Mouse (Mus musculus) CH12.LX (cell line): ENCODE measurements at regions not wholly inside any gene's neighbourhood (a gene's known extent, or its start where the extent isn't known, plus 50 kb on each side); places are given as distances from the start of the nearest gene placed in this dataset.

ENCODE experiments used
- DNase-seq: peaks from one replicate; pipeline ENCODE4 v3.0.0-alpha.2; 2013; ENCODE audit errors: extremely low read depth
- H3K27ac ChIP-seq: 2 replicates; pipeline ENCODE4 v1.5.1; 2012; ENCODE audit warnings: low read depth, mild to moderate bottlenecking, control low read depth, moderate library complexity; ENCODE audit not compliant: insufficient read depth
- H3K27me3 ChIP-seq: replicated peaks from 2 replicates; pipeline ENCODE3; 2012; ENCODE audit warnings: inconsistent platforms
- H3K36me3 ChIP-seq, 2 experiments: replicated peaks in 1 of 2; 2 replicates each; pipeline versions ENCODE3 to v1.6.1; 2012; ENCODE audit warnings: inconsistent platforms in 1 of 2, low read length in 1 of 2, mild to moderate bottlenecking in 1 of 2, mixed read lengths in 1 of 2, moderate library complexity in 1 of 2; ENCODE audit not compliant: control insufficient read depth in 1 of 2, insufficient read depth in 1 of 2
- H3K4me1 ChIP-seq, 2 experiments: 2 replicates each; pipeline ENCODE4 v1.6.1; 2012; ENCODE audit warnings: inconsistent platforms in 1 of 2, moderate library complexity in 1 of 2; ENCODE audit not compliant: insufficient read depth in 2 of 2, control insufficient read depth in 1 of 2
- H3K4me2 ChIP-seq: 2 replicates; pipeline ENCODE4 v1.6.1; 2012; ENCODE audit warnings: low read depth, mild to moderate bottlenecking, control low read depth; ENCODE audit not compliant: poor library complexity, insufficient read depth, severe bottlenecking
- H3K4me3 ChIP-seq, 3 experiments: fragments of 150-350 bp in 1 of 3; sonication (generic) in 1 of 3; replicated peaks in 1 of 3; 2 replicates each; pipeline versions ENCODE3 to v1.5.1; 2011 to 2012; ENCODE audit warnings: low read depth in 2 of 3, low read length in 2 of 3, mild to moderate bottlenecking in 2 of 3, moderate library complexity in 2 of 3, control low read depth in 1 of 3, improper control_type of control experiment in 1 of 3, inconsistent platforms in 1 of 3, mixed read lengths in 1 of 3; ENCODE audit not compliant: poor library complexity in 1 of 3
- H3K79me2 ChIP-seq: replicated peaks from 2 replicates; pipeline ENCODE4 v1.6.1; 2012; ENCODE audit warnings: mild to moderate bottlenecking, moderate library complexity; ENCODE audit not compliant: control insufficient read depth, poor library complexity, insufficient read depth, severe bottlenecking; ENCODE audit errors: extremely low read depth
- H3K9ac ChIP-seq: 2 replicates; pipeline ENCODE4 v1.6.1; 2012; ENCODE audit warnings: low read depth, mild to moderate bottlenecking, control low read depth, moderate library complexity; ENCODE audit not compliant: insufficient read depth
- H3K9me3 ChIP-seq: replicated peaks from 2 replicates; pipeline ENCODE3; 2012; ENCODE audit warnings: low read length, inconsistent platforms, mixed read lengths
- BHLHE40 ChIP-seq: IDR thresholded peaks from 2 replicates; pipeline ENCODE4 v1.6.1; 2011; ENCODE audit warnings: mild to moderate bottlenecking, low read depth, low read length, improper control_type of control experiment
- CHD1 ChIP-seq: IDR thresholded peaks from 2 replicates; pipeline ENCODE4 v1.6.1; 2012; ENCODE audit warnings: low read depth, low read length, improper control_type of control experiment, inconsistent platforms
- CHD2 ChIP-seq: IDR thresholded peaks from 2 replicates; pipeline ENCODE4 v1.6.1; 2011; ENCODE audit warnings: low read length, improper control_type of control experiment
- E2F4 ChIP-seq: IDR thresholded peaks from 2 replicates; pipeline ENCODE4 v1.6.1; 2011; ENCODE audit warnings: low read depth, low read length, improper control_type of control experiment; ENCODE audit not compliant: insufficient replicate concordance
- ELF1 ChIP-seq: IDR thresholded peaks from 2 replicates; pipeline ENCODE4 v1.6.1; 2014; ENCODE audit warnings: low read depth, mild to moderate bottlenecking, inconsistent platforms, low read length, improper control_type of control experiment
- EP300 ChIP-seq: IDR thresholded peaks from 2 replicates; pipeline ENCODE4 v1.6.1; 2011; ENCODE audit warnings: low read length, improper control_type of control experiment
- GABPA ChIP-seq: IDR thresholded peaks from 2 replicates; pipeline ENCODE4 v1.6.1; 2012; ENCODE audit warnings: low read depth, low read length, improper control_type of control experiment, inconsistent platforms; ENCODE audit not compliant: insufficient replicate concordance
- HCFC1 ChIP-seq: IDR thresholded peaks from 2 replicates; pipeline ENCODE4 v1.6.1; 2012; ENCODE audit warnings: low read depth, mild to moderate bottlenecking, inconsistent platforms, low read length, improper control_type of control experiment
- IRF4 ChIP-seq: IDR thresholded peaks from 2 replicates; pipeline ENCODE4 v1.6.1; 2014; ENCODE audit warnings: low read depth, mild to moderate bottlenecking, inconsistent platforms, low read length, improper control_type of control experiment
- JUN ChIP-seq: IDR thresholded peaks from 2 replicates; pipeline ENCODE4 v1.6.1; 2011; ENCODE audit warnings: low read depth, mild to moderate bottlenecking, low read length, improper control_type of control experiment, moderate library complexity; ENCODE audit not compliant: insufficient read depth
- JUND ChIP-seq: conservative IDR thresholded peaks from 2 replicates; pipeline ENCODE4 v1.6.1; 2011; ENCODE audit warnings: low read depth, low read length, improper control_type of control experiment
- MAFK ChIP-seq: IDR thresholded peaks from 2 replicates; pipeline ENCODE4 v1.6.1; 2011; ENCODE audit warnings: low read length, improper control_type of control experiment; ENCODE audit not compliant: insufficient replicate concordance
- MEF2A ChIP-seq: IDR thresholded peaks from 2 replicates; pipeline ENCODE4 v1.6.1; 2014; ENCODE audit warnings: low read depth, mild to moderate bottlenecking, inconsistent platforms, low read length, improper control_type of control experiment, borderline replicate concordance
- MXI1 ChIP-seq: IDR thresholded peaks from 2 replicates; pipeline ENCODE4 v1.6.1; 2011; ENCODE audit warnings: mild to moderate bottlenecking, low read depth, low read length, improper control_type of control experiment
- MYC ChIP-seq: IDR thresholded peaks from 2 replicates; pipeline ENCODE4 v1.6.1; 2011; ENCODE audit warnings: low read depth, mild to moderate bottlenecking, improper control_type of control experiment, low read length
- NELFE ChIP-seq: IDR thresholded peaks from 2 replicates; pipeline ENCODE4 v1.6.1; 2011; ENCODE audit warnings: low read depth, low read length, improper control_type of control experiment
- NRF1 ChIP-seq: IDR thresholded peaks from 2 replicates; pipeline ENCODE4 v1.6.1; 2014; ENCODE audit warnings: low read depth, mild to moderate bottlenecking, inconsistent platforms, low read length, improper control_type of control experiment, moderate library complexity
- RAD21 ChIP-seq: IDR thresholded peaks from 2 replicates; pipeline ENCODE4 v1.6.1; 2011; ENCODE audit warnings: low read depth, mild to moderate bottlenecking, low read length, improper control_type of control experiment, moderate library complexity
- RCOR1 ChIP-seq: conservative IDR thresholded peaks from 2 replicates; pipeline ENCODE4 v1.6.1; 2012; ENCODE audit warnings: low read depth, mild to moderate bottlenecking, inconsistent platforms, low read length, improper control_type of control experiment
- TCF12 ChIP-seq: IDR thresholded peaks from 2 replicates; pipeline ENCODE4 v1.6.1; 2014; ENCODE audit warnings: low read depth, mild to moderate bottlenecking, inconsistent platforms, low read length, improper control_type of control experiment
- USF1 ChIP-seq: IDR thresholded peaks from 2 replicates; pipeline ENCODE4 v1.6.1; 2014; ENCODE audit warnings: low read depth, mild to moderate bottlenecking, inconsistent platforms, low read length, improper control_type of control experiment
- USF2 ChIP-seq: conservative IDR thresholded peaks from 2 replicates; pipeline ENCODE4 v1.6.1; 2011; ENCODE audit warnings: low read depth, low read length, improper control_type of control experiment
- ZC3H11A ChIP-seq: IDR thresholded peaks from 2 replicates; pipeline ENCODE4 v1.6.1; 2012; ENCODE audit warnings: low read depth, mild to moderate bottlenecking, inconsistent platforms, low read length, improper control_type of control experiment
- ZKSCAN1 ChIP-seq: IDR thresholded peaks from 2 replicates; pipeline ENCODE4 v1.6.1; 2012; ENCODE audit warnings: low read depth, inconsistent platforms, low read length, improper control_type of control experiment, borderline replicate concordance
- ZMIZ1 ChIP-seq: IDR thresholded peaks from 2 replicates; pipeline ENCODE4 v1.6.1; 2012; ENCODE audit warnings: low read depth, mild to moderate bottlenecking, inconsistent platforms, low read length, improper control_type of control experiment
- ZNF384 ChIP-seq: IDR thresholded peaks from 2 replicates; pipeline ENCODE4 v1.6.1; 2012; ENCODE audit warnings: low read depth, low read length, improper control_type of control experiment, inconsistent platforms
- dilution Hi-C: fragments of 300-500 bp; cut with MboI; formaldehyde crosslinking; loops from 2 replicates; pipeline ENCODE4 v1.14.3; 2020; ENCODE audit warnings: low sequenced_read_pairs; ENCODE audit not compliant: extremely low pct_unique_long_range_greater_than_20kb, extremely low pct_ligation_motif_present
- in situ Hi-C: fragments of 300-500 bp; cut with MboI; formaldehyde crosslinking; loops from 3 replicates; pipeline ENCODE4 v1.14.3; 2019; ENCODE audit warnings: low sequenced_read_pairs, low pct_ligation_motif_present, low pct_unique_long_range_greater_than_20kb, mixed read lengths

- in situ Hi-C loops (no loop called here), dilution Hi-C loops (no loop called here)
- Histone ChIP-seq H3K36me3 (no peaks in the 10 kb centered on the region), H3K4me1 (no peaks in the 10 kb centered on the region), H3K4me3 (no peak overlapping the region), H3K9ac (no peak overlapping the region), H3K9me3 (no peaks in the 10 kb centered on the region), H3K27ac (no peak overlapping the region), H3K4me2 (no peak overlapping the region), H3K79me2 (no peaks in the 10 kb centered on the region), H3K27me3 (no peaks in the 10 kb centered on the region)
- TF ChIP-seq USF2 (no peak), CHD2 (no peak)
- no peak for DNase-seq
These were observed 69.3 kb upstream of the Lhcgr start for GRCm38 (mm10) chr17:88861128-88861527.

DNA sequence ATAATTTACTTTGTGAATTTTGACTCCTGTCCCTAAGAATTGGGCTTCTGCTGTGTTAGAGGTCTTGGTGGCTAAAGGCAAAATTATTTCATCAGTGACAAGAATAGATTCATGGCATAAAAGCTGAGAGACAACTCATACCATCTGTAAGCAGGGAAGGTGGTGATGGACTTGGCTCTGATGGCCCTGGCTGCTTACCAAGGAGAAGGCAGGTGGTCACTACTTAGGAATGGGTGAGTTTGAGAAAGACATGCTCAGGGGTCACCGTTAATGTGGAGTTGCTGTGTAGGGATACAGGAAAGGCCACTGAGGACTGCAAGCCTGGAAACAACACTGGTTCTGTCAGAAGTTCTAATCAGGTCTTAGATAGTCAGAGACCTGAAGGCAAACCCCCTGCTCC is 68.8 kb upstream of the Lhcgr start:
- Histone ChIP-seq H3K9me3 (no peaks in the 10 kb centered on the region), H3K79me2 (no peaks in the 10 kb centered on the region), H3K4me1 (no peaks in the 10 kb centered on the region), H3K4me2 (no peak overlapping the region), H3K9ac (no peak overlapping the region), H3K27me3 (no peaks in the 10 kb centered on the region), H3K4me3 (no peak overlapping the region), H3K36me3 (no peaks in the 10 kb centered on the region), H3K27ac (no peak overlapping the region)
- dilution Hi-C loops (no loop called here), in situ Hi-C loops (no loop called here)
- TF ChIP-seq E2F4 (no peak), USF2 (no peak), NELFE (no peak), CHD2 (no peak), ZKSCAN1 (no peak), MAFK (no peak), IRF4 (no peak), JUN (no peak), ZNF384 (no peak), RAD21 (no peak), EP300 (no peak)
- no peak for DNase-seq

DNA sequence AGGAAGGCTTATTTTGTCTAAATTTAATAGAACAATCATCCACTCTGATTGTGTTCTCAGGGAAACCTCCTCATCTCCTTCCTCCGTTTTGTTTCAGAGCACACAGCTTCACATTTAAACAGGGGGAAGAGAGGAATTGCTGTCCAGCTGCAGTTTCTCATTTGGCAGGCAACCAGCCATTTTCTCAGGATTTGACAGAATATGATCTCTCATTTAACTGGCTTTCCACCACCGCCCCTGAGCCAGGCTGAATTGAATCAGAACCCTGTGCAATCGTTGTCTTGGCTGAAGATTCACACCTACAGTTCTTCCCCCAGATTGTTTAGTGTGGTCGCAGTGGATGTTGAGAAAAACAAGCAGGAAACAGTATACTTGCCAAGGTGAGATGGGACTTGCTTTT is 66.9 kb upstream of the Lhcgr start:
- Histone ChIP-seq H3K4me2 (no peak overlapping the region), H3K9ac (no peak overlapping the region), H3K27ac (no peak overlapping the region), H3K79me2 (no peaks in the 10 kb centered on the region), H3K4me3 (no peak overlapping the region)
- in situ Hi-C loops, result no loop called here
- TF ChIP-seq USF1 (no peak), HCFC1 (no peak), BHLHE40 (no peak), MEF2A (no peak), RCOR1 (no peak), CHD2 (no peak), JUND (no peak), ZNF384 (no peak), CHD1 (no peak), NRF1 (no peak), ELF1 (no peak), MYC (no peak), ZC3H11A (no peak), MXI1 (no peak), GABPA (no peak), TCF12 (no peak), ZMIZ1 (no peak)
- TF ChIP-seq, all 38 proteins: peak for 0
- no peaks in the 10 kb centered on the region for H3K36me3 ChIP-seq
- H3K27me3 ChIP-seq, result no peaks in the 10 kb centered on the region
- dilution Hi-C loops, result no loop called here
- no peaks in the 10 kb centered on the region for H3K9me3 ChIP-seq
- DNase-seq, result no peak
- H3K4me1 ChIP-seq, result no peaks in the 10 kb centered on the region
